In genomic region chr17:9760026-9760705, GRCm38 (mm10) we compare ENCODE assay signal across 9 mouse cellular contexts.
DNase-seq lines count a peak whose midpoint lies in the region; ATAC-seq and TF ChIP-seq lines count a peak whose summit lies in the region.
"Had no signal": no experiment of that assay in that cellular context is flagged by ENCODE, and none has a peak within 500 bp of the region (broad histone marks: within the 10 kb centered on the region; RNA-seq: fewer than 3 reads in every experiment).

No protein-coding gene starts in this region.

- H3K79me2 ChIP-seq in heart, adult 2 months (replicated peaks; ENCODE audit: control insufficient read depth, insufficient read depth, low read length): no peaks in the 10 kb centered on the region

- peaks cover 2% of the 10 kb centered on the region; the same call in 1 of the 2 replicates for H3K36me3 ChIP-seq in heart, adult 2 months (ENCODE audit: control insufficient read depth, insufficient read depth, low read length)
- H3K36me3 ChIP-seq in heart, embryonic 11.5 days (ENCODE audit: control insufficient read depth, insufficient read depth, low read length): no peaks in the 10 kb centered on the region
- no peaks in the 10 kb centered on the region for H3K36me3 ChIP-seq in midbrain, embryonic 10.5 days

- 25% methylated on average over 8 of the region's 8 CpGs for WGBS in heart, adult 2 months
- WGBS in heart, embryonic 11.5 days (ENCODE audit: insufficient replicate concordance): 55% methylated on average over 8 of the region's 8 CpGs
- 55% methylated on average over 8 of the region's 8 CpGs for whole genome bisulfite sequencing in midbrain, embryonic 10.5 days

- TF ChIP-seq EP300 in heart, adult 2 months (IDR thresholded peaks at IDR 0.05; ENCODE audit: insufficient read depth, low read depth, low read length): 0 out of 2 replicates have a peak, but pooled peaks have one; percentile 6

- ATAC-seq in heart, embryonic 11.5 days (replicated peaks; ENCODE audit: insufficient number of reproducible peaks, low FRiP score, low TSS enrichment): no peak

- TF ChIP-seq CTCF in heart, adult 2 months (IDR thresholded peaks at IDR 0.05): no peak
- no peak for TF ChIP-seq CTCF in cortical plate, adult 2 months (IDR thresholded peaks at IDR 0.05; ENCODE audit: extremely low read depth, insufficient read depth, low read length)

- no peak overlapping the region; the same call in 1 of the 2 replicates for H3K4me2 ChIP-seq in heart, embryonic 11.5 days

- no peaks in the 10 kb centered on the region for H3K9me3 ChIP-seq in heart, embryonic 11.5 days (replicated peaks; ENCODE audit: control insufficient read depth, low read length)
- H3K9me3 ChIP-seq in midbrain, embryonic 10.5 days (replicated peaks): no peaks in the 10 kb centered on the region

- no peak overlapping the region for H3K9ac ChIP-seq in heart, adult 2 months (ENCODE audit: low read depth, low read length)
- no peak overlapping the region for H3K9ac ChIP-seq in heart, embryonic 11.5 days (ENCODE audit: low read depth, low read length)

- H3K4me1 ChIP-seq in heart, adult 2 months (ENCODE audit: control insufficient read depth, insufficient read depth, low read length): peaks cover 13% of the 10 kb centered on the region
- H3K4me1 ChIP-seq in cortical plate, adult 2 months (ENCODE audit: control insufficient read depth, insufficient read depth, low read length): peaks cover 7% of the 10 kb centered on the region
- H3K4me1 ChIP-seq in heart, embryonic 11.5 days (ENCODE audit: control insufficient read depth, insufficient read depth, low read length): peaks cover 19% of the 10 kb centered on the region
- H3K4me1 ChIP-seq in midbrain, embryonic 10.5 days: peaks cover 81% of the 10 kb centered on the region

- no peak for TF ChIP-seq POLR2A in heart, adult 2 months (IDR thresholded peaks at IDR 0.05; ENCODE audit: insufficient read depth, low read depth, low read length)
- TF ChIP-seq POLR2A in cortical plate, adult 2 months (IDR thresholded peaks at IDR 0.05; ENCODE audit: extremely low read depth, insufficient read depth, low read length): no peak

- intact Hi-C loops in heart, adult 2 months (cut with DNase I): loop anchor here (2.0 kb wide), 1 partner anchor 135 kb away; no protein-coding TSS in a partner anchor
- intact Hi-C loops in heart, postnatal 14 days (cut with DNase I): no loop called here
- intact Hi-C loops in left cerebral cortex, postnatal 10 days (cut with DNase I): loop anchor here (5.0 kb wide), 1 partner anchor 87 kb away; no protein-coding TSS in a partner anchor

- no peaks in the 10 kb centered on the region for H3K27me3 ChIP-seq in heart, adult 2 months (ENCODE audit: control insufficient read depth, insufficient read depth, low read length)
- no peaks in the 10 kb centered on the region for H3K27me3 ChIP-seq in heart, embryonic 11.5 days (ENCODE audit: control insufficient read depth, insufficient read depth, low read length)
- H3K27me3 ChIP-seq in midbrain, embryonic 10.5 days (ENCODE audit: low read depth, poor library complexity, severe bottlenecking): no peaks in the 10 kb centered on the region

- no peak for DNase-seq in heart, adult 2 months
- DNase-seq in heart, postnatal 14 days: no peak
- no peak for DNase-seq in midbrain, embryonic 10.5 days (ENCODE audit: low spot score)
- DNase-seq in right cerebral cortex, postnatal 25 days: no peak
- DNase-seq in left cerebral cortex, postnatal 10 days (ENCODE audit: extremely low spot score in 1 of 2, low spot score in 2 of 2): no peak
- no peak for DNase-seq in adrenal gland, adult 2 months

- H3K4me3 ChIP-seq in heart, adult 2 months: no peak overlapping the region
- no peak overlapping the region for H3K4me3 ChIP-seq in cortical plate, adult 2 months (ENCODE audit: insufficient read depth, low read length)
- H3K4me3 ChIP-seq in heart, embryonic 11.5 days (ENCODE audit: low read depth, low read length): no peak overlapping the region
- H3K4me3 ChIP-seq in midbrain, embryonic 10.5 days: no peak overlapping the region
- H3K4me3 ChIP-seq: erythroblast, embryonic 14.5 days had no signal

- peak overlapping the region; percentile 89 for H3K27ac ChIP-seq in heart, adult 2 months
- peak overlapping the region; percentile 70; the same call in 1 of the 2 replicates for H3K27ac ChIP-seq in cortical plate, adult 2 months (ENCODE audit: insufficient read depth, low read length)
- H3K27ac ChIP-seq in heart, embryonic 11.5 days (ENCODE audit: low read depth, low read length): peak overlapping the region; percentile 17; the same call in 1 of the 2 replicates
- peak overlapping the region; percentile 87 for H3K27ac ChIP-seq in midbrain, embryonic 10.5 days (replicated peaks)

Comparison
In these comparisons a context has a peak if more than half of its experiments do, and no peak if none do; other contexts are left out.
1. H3K27ac ChIP-seq: peak in every context shown above with its lines; median percentile 89 in heart, adult 2 months; 87 in midbrain, embryonic 10.5 days; 70 in cortical plate, adult 2 months; 17 in heart, embryonic 11.5 days.